In genomic region chr4:35172471-35172870, GRCm38 (mm10) we compare ENCODE assay signal across 39 mouse cellular contexts. TPM values are rescaled to one million over a fixed set of nuclear protein-coding genes. Genes with fewer than 3 reads are reported as not detected.
"Had no signal": no experiment of that assay in that cellular context is flagged by ENCODE, and none has a peak within 500 bp of the region (broad histone marks: within the 10 kb centered on the region; RNA-seq: fewer than 3 reads in every experiment).

No protein-coding gene starts in this region.

- H3K9me3 ChIP-seq: heart, embryonic 10.5 days; hindbrain, embryonic 10.5 days; hindbrain, embryonic 12.5 days; intestine, embryonic 15.5 days; limb, embryonic 10.5 days; limb, embryonic 12.5 days; liver, embryonic 13.5 days; liver, embryonic 15.5 days had no signal

- H3K4me1 ChIP-seq: heart, embryonic 10.5 days; hindbrain, embryonic 10.5 days; hindbrain, embryonic 12.5 days; limb, embryonic 12.5 days; liver, embryonic 15.5 days had no signal

- H3K36me3 ChIP-seq: heart, embryonic 10.5 days; heart, embryonic 12.5 days; hindbrain, embryonic 10.5 days; hindbrain, embryonic 12.5 days; intestine, embryonic 15.5 days; limb, embryonic 10.5 days; limb, embryonic 12.5 days; liver, embryonic 13.5 days; liver, embryonic 15.5 days had no signal

- H3K27ac ChIP-seq: gastrocnemius, adult 2 months; heart, embryonic 10.5 days; hindbrain, embryonic 10.5 days; hindbrain, embryonic 12.5 days; hindbrain, embryonic 14.5 days; intestine, embryonic 15.5 days; left cerebral cortex, adult 2 months; limb, embryonic 10.5 days; limb, embryonic 12.5 days; liver, embryonic 13.5 days; liver, embryonic 15.5 days had no signal

- H3K9ac ChIP-seq: heart, embryonic 12.5 days; hindbrain, embryonic 12.5 days; hindbrain, embryonic 14.5 days; intestine, embryonic 15.5 days; limb, embryonic 12.5 days; liver, embryonic 13.5 days; liver, embryonic 15.5 days had no signal

- ATAC-seq: hindbrain, embryonic 16.5 days; inflammation-experienced regulatory T-cells, adult 6 months; intestine, embryonic 15.5 days; intestine, postnatal 0 days had no signal

- H3K4me3 ChIP-seq: gastrocnemius, adult 2 months; heart, embryonic 10.5 days; heart, embryonic 12.5 days; hindbrain, embryonic 10.5 days; hindbrain, embryonic 12.5 days; intestine, embryonic 15.5 days; left cerebral cortex, adult 2 months; limb, embryonic 10.5 days; limb, embryonic 12.5 days; liver, embryonic 13.5 days; liver, embryonic 15.5 days had no signal

- DNase-seq: gastrocnemius, adult 2 months; gastrocnemius, postnatal 10 days; gastrocnemius, postnatal 25 days; heart, adult 18-20 months; heart, postnatal 10 days; heart, postnatal 4 days; kidney, adult 18-20 months; kidney, adult 8-10 months; kidney, postnatal 10 days; kidney, postnatal 36 days; layer of hippocampus, adult 9-11 months; liver; liver, embryonic 13.5 days had no signal

- H3K4me2 ChIP-seq: heart, embryonic 12.5 days; hindbrain, embryonic 12.5 days; hindbrain, embryonic 14.5 days; intestine, embryonic 15.5 days; limb, embryonic 12.5 days; liver, embryonic 11.5 days; liver, embryonic 13.5 days; liver, embryonic 15.5 days had no signal

- H3K27me3 ChIP-seq: heart, embryonic 12.5 days; hindbrain, embryonic 12.5 days; intestine, embryonic 15.5 days; limb, embryonic 12.5 days; liver, embryonic 13.5 days; liver, embryonic 15.5 days had no signal

RNA-seq across cellular contexts. Expression of gene Ifnk, which starts 20.6 kb away (rescaled TPM):
- total RNA-seq: gastrocnemius, adult 2 months; gastrocnemius, postnatal 10 days; gastrocnemius, postnatal 25 days; gastrocnemius, postnatal 4 days; granulocyte monocyte progenitor cell, adult 5-6 weeks; heart, adult 18-20 months; heart, adult 8-10 months; heart, postnatal 10 days; heart, postnatal 25 days; heart, postnatal 4 days; layer of hippocampus, adult 18-20 months; layer of hippocampus, adult 8-10 months; layer of hippocampus, postnatal 14 days; left cerebral cortex, adult 2 months; left cerebral cortex, postnatal 14 days; left cerebral cortex, postnatal 36 days had no signal
- polyA plus RNA-seq: heart, embryonic 12.5 days; heart, embryonic 14.5 days; hindbrain, embryonic 12.5 days; hindbrain, embryonic 16.5 days; inflammation-experienced regulatory T-cells, adult 6 months; large intestine, adult 2 months; limb, embryonic 14.5 days; liver, embryonic 11.5 days had no signal
